Mouse (Mus musculus) cerebellum, adult 18-20 months (tissue): Measurements from ENCODE around the gene Spag7.

ENCODE experiments used
- DNase-seq, 2 experiments: peaks; one replicate each; pipeline ENCODE4 v3.0.0; 2021

Gene Spag7

DNA sequence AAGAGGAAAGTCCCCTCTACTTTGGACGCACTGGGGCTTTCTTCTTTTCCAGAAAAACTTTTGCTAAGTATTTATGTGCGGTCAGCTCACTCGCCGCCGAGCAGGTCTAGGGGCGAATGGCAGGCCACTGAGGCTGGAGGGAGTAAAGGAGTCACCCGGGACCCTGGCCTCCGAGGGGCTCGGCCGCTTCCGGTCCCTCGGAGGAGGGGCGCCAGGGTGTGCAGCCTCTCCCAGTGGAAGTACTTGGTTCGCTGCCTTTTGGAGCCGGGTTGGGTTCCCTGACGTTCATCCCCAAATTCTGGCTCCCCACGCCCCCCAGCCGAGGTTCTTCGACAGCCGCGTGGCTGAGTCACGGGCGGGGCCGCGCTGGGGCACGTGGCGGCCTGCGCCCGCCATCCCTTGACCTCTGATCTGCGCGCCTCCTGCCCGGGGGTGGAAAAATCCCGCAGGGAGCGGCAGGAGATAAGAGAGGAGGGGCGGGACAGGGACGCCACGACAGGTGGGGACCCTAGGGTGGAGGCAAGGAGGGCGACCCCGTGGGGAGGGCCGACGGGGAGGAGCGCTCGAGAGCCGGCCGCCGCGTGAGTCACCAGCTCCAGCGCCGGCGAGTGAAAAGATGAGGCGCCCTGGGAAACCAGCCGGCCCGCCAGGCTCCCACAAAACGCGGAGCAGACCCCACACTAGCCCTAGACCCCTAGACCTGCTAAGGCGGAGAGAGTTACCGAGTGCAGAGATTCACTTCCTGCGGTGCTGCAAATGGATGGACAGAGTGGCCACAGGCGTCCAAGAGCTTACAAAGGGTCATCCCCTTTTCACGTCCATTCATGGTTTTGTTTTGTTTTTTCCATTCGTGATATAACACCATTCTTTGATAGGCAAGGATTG is 13.4 kb downstream of the Spag7 start:
- DNase-seq, result peak; percentile 18 to 49

DNA sequence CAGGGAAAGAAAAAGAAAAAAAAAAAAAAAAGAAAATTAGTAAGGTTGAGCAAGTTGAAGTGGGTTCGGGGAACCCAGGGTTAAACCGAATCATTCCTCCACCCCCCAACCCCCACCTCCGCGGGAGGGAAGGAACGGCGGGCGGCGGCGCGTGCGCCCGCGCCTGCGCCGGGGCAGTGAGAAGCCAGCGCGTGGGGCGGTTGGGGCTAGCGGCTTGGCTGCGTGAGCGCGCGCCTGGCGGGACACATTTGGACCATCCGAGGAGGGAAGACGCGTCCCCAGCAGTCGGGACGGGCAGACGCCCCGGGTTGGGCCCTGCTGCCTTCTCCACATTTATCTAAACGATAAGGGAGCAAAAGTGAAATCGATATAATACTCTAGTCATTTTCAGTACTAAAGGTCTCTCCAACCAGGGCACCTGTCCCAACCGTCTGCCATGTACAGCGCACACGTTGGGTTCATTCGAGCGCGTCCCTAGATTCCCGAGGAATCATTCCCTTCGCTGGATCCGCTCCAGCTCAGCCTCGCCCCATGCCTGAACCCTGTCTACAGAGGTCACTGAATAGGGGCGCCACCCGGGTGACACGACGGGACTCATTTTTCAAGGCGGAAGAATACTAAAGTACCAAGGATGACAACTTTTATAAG is 14.2 kb downstream of the Spag7 start:
- DNase-seq, result peak; percentile 81 to 86

DNA sequence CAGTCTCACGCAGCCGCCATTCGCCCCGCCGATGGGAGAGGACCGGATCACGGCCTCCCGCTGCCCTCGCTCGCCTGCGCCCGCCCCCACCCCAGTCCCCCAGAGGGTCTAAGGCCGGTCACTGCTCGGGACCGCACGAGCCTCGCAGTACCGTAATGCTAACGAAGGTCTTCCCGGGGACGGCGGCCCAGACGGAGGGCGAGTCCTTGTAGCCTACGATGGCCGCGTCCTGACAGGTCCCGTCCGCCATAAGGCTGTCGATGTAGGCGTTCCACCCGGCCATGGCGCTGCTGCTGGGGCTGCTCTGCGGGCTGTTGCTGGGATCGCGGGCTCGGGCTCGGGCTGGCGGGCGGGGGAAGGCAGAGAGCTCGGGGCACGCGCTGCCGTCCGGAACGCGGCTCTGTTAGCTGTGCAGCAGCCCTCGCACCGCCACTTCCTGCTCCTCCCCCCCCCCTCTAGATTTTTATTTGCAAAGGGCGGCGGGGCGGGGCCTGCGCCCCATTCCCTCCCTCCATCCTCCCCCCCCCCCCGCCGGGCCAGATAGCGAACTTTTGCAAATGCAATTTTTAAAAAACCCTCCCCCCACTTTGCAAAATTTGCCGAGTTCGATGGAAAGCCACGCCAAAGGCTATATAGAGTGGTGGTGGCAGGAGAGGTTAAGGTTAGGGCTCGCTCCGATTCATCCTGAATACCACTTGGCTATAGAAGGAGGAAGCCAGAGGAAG is 14.9 kb downstream of the Spag7 start, which contains the start of gene Pfn1:
Pfn1 (minus strand) TSS at position 447 of the 725 bp plus-strand sequence.
- DNase-seq, result peak; percentile 78 to 82

DNA sequence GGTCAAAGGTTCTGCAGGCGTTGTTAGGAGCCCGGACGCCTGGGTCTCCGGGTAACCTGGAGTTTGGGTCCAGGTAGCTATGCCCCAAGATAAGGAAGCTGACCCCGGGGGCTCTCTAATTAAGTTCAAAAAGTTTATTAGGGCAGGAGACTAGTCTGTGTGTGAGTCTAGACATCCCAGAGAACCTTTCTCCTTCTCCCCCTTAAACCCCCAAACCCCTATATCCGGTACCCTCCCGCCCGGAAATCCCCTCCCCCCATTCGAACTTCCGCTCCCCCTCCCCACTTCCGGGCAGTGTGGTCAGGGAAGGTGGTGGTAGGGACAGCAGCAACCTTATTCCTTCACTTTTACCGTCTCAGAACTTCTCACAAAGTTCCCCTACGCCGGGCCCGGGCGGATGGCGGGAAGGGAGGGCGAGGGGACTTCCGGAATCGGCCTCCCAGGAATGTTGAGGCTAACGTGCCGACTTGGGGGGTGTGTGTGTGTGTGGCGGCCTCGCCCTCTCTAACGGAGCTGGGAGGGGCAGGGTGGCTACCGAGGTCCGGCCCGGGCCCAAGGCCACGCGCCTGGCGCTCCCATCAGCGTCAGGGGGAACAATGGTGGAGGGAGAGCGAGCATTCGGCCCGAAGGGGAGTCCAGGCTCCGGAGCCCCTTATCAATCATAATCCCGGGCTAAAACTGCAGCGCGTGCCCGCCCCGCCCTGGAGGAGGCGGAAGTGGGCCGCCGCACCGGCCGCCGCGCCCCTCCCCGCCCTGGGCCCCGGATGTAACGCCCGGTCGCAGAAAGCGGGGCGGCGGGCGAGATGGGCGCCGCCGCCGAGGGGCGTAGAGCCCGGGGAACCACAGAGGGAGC is 15.6 kb downstream of the Spag7 start:
- DNase-seq, result peak; percentile 63 to 80

DNA sequence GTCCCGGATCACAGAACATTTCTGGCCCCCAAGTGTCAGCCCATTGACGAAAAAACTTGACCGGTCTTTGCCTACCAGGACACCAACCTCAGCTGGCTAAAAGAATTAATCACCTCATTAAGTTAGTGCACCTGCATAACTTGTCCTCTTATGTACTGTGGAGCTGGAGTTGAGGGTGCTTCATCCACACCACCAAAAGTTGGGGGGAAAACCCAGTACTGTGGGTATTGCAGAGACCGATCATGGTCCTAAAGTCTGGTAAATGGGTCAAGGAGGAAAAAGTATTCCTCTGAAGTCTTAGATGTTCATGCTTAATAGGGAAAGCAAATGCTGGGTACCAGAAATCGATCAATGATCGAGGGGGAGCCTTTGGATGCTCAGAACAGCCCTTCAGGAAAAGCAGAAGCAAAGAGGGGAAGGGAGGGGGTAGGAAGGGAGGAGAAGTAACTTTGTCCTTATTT is 16.3 kb downstream of the Spag7 start:
- no peak for DNase-seq

DNA sequence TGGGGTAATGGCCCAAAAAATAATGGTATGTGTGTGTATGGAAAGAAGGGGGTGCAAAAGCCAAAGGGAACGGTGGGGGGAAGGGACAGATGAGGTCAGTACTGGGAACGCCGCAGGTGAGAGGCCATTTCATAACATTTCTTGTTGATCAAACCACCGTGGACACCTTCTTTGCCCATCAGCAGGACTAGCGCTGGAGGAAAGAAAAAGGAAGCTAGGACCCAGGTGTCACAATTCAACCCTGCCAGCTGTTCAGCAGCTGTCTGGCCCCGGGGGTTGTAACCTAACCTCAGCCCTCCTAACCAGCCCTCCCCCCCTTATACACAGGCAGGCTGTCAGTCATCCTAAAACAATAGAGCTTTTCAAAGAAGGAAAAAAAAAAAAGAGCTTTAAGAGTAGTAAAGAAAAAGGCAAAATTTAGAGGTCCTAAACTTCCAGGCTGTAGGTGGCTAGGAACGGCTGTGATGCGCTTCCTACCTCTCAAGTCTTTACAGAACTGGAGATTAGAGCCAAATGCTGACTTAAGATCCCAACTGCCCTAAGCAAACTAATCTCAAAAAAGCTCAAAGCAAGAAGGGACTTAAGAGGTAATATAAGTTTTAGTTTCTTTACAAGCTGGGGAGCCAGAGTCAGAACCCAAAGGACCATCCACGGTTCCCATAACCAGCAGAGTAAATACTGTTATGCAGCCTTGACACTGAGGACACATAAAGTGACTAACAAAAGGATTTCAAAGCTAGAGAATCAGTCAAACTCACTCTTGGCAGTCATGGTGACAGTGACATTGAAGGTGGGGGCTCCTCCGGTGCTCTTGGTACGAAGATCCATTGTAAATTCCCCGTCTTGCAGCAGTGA is 17.0 kb downstream of the Spag7 start:
- peak in 1 of 2 experiments; percentile 10 for DNase-seq

DNA sequence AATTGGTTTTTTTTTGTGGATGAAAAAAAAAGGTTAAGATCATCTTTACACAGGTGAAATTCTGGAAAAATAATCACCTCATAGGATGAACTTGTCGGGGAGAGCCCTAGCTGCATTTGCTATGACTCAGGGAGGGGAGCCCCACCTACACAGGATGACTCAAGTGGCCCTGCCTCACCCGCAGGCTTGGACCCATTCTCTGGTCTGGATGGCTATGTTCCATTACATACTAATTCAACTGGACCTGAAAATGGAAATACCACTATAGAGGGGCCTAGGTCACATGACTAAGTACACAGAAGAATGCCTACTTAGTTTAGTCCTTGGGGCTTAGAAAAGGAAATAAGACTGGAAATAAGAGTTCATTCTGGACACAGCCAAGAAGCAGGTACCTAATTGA is 17.8 kb downstream of the Spag7 start:
- DNase-seq, result peak in 1 of 2 experiments; percentile 8

DNA sequence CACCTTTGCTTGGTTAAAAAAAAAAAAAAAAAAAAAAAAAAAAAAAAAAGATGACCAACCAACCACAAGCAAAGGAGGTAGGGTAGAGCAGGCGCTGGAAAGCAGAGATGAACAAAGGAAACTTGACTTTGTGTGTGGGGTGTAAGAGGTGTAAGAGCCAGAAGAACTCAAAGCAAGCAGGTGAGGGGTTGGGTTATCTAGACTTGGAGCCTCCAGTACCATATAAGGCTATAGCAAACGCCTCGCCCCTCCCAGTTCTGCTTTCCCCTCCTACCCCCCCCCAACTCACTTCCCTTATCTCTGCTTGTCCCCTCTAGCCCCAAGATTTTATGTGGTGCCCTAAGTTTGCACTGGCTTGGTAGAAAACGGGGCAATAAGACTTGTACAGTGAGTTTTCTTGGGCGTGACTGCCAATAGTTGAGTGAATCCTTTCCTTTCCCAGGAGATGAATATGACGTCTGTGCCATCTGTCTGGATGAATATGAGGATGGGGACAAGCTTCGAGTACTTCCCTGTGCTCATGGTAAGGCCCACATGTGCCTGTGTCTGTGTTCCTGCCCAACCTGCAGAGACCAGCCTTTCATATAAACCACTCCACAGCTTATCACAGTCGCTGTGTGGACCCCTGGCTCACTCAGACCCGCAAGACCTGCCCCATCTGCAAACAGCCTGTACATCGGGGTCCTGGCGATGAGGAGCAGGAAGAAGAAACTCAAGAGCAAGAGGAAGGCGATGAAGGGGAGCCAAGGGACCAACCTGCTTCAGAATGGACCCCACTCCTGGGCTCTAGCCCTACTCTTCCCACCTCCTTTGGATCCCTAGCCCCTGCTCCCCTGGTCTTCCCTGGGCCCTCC is 18.7 kb downstream of the Spag7 start:
- DNase-seq, result peak in 1 of 2 experiments; percentile 18

DNA sequence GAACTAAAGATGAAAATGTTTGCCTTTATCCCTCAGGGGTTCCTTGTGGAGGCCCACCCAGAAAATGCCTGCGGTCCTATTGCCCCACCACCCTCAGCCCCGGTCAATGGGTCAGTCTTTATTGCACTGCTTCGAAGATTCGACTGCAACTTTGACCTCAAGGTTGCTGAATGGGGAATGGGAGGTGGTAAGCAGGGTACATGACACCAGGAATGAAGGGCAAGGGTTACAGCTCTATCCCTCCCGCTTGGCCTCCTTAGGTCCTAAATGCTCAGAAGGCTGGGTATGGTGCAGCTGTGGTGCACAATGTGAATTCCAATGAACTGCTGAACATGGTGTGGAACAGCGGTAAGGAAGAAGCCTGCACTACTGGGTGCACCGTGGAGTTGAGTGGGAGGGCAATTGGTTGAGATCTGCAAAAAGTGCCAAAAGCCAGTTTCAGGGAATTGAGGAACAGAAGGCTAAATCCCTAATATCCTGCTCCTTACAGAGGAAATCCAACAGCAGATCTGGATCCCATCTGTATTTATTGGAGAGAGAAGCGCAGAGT is 20.0 kb downstream of the Spag7 start:
- peak in 1 of 2 experiments; percentile 6 for DNase-seq

DNA sequence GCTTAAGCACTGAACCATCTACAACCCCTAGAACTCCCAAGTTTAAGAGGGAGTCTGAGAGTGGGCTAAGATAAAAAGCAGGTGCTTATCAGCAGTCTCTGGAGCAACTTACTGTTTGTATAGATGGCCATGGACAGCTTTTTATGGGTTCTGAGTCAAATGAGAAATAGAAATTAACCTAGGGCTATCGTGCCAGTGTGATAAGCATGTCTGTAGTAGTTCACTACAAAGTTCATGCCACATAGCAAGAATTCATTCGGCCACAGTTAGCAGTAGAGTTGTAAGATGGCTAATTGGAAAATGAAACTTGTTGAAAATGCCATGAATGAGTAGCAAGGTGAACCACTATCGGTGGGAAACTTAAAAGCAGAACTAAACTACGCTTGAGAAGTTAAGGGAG is 20.7 kb downstream of the Spag7 start:
- DNase-seq, result no peak

DNA sequence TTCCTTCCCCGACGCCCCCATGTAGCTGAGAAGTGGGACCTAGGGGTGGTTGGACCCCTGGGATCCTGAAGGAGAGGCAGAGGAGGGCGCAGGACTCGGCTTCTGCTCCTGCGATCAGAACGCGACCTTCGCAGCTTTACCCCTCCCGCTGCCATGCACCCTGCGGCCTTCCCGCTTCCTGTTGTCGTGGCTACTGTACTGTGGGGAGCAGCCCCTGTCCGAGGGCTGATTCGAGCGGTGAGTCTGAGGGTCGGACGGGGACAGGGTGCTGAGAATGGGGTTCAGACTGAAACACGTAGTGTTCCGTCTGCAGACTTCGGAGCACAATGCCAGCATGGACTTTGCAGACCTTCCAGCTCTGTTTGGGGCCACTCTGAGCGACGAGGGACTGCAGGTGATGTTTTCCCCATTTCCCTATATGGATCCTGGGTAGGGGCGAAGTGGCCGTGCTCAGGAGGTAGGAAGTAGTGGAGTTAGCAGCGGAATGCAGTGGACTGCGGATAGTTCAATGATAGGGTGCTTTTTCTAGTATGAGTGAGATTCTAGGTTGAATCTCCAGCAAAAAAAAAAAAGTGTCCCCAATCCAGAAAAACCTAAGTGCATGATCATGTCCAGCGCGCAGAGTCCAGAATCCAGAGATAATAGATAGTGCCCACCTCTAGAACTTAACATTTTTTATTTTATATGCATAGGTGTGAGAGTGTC is 21.3 kb downstream of the Spag7 start:
- peak; percentile 36 to 48 for DNase-seq

DNA sequence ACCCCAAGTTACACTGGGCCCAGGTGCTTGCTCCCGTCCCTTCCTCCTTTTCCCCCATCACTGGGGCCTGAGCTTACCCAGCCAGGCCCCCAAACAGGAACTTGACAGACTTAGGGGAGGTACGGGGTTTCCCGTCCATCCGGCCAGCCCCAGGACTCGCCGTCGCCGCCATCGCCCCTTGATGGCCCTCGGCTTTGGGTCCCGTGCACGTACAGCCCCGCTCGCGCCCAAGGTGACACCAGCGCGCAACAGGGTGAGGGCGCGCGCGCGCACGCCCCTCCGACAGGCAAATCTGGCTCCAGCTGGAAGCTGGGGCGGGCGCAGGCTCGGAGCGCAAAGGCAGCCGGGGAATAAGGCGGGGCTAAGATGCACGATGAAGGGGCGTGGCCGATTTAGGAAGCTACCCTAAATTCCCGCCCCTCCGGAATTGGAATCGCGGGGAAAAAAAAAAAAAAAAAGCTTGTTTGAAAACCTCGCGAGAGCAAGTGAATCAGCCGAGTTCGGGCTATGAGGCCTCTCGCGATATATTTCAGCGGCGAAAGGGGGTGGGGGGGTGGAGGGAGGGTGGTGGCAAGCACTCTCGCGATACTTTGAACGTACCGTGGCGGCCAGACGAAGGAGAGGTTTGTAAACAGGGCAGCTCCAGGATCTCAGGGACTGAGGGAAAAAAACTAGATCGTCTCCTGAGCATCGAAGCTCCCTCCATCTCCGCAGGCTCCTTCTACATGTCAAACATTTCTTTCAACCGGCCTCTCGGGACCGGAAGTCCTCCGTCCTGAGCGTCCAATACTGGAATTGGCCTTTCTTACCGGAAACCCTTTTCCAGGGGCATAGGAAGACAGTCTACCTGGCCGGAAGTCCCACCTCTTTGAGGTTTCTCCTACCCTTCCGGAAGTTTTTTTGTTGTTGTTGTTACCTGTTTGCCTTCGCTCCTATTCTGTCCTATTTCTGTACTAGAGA is 22.2 kb downstream of the Spag7 start, which contains the start of the genes Rnf167 and Slc25a11:
Rnf167 (plus strand) TSS at position 545 of the 960 bp plus-strand sequence.
Slc25a11 (minus strand) TSS at position 789 of the 960 bp plus-strand sequence.
- DNase-seq, result peak; percentile 96 to 98

DNA sequence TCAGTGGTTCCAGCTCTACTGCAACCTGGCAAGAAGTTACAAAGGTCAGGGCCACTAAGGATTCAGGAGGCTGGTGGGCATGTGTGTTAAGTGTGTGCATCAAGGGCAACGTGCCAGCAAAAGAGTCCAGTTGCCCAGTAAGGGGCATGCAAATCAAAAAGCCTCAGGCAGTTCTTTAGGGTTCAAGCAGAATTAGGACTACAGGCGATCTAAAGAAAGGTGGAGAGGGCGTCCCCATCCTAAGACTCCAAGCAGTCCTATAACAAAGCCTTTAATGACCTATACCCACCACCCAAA is 23.0 kb downstream of the Spag7 start:
- peak in 1 of 2 experiments; percentile 44 for DNase-seq

DNA sequence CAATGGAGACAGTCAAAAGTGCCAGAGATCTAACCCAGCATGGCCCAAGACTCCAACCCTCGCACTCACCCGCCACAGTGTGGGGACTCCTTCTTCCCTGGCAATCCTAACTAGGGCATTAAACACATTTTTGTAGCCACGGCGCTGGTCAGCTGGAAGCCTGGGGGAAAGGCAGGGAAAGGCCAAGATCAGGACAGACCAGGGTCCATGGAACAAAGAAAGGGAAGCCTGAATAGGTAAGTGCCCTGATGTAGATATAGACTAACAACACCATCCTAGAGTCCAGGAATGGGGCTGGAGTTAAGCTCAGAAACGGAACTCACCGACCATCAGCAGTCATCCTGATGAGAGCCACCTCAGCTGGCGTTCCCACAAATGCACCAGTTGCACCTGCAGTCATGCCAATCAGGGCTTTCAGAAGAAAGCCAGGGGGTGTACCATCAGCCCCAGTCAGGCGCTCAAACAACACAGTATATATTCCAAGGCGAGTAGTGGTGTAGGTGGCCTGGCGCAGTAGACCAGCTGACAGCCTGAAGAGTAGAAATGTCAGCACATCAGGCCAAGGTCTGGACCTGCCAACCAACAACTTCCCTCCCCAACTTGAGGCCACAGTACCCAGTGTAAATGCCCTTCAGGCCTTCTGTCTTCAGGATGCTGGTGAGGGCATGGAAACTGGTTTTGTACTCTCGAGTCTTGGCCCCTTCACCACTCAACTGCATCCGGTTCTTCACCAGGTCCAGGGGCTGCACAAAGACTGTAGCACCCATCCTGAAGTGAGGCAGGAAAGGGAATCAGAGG is 23.6 kb downstream of the Spag7 start:
- peak in 1 of 2 experiments; percentile 20 for DNase-seq

DNA sequence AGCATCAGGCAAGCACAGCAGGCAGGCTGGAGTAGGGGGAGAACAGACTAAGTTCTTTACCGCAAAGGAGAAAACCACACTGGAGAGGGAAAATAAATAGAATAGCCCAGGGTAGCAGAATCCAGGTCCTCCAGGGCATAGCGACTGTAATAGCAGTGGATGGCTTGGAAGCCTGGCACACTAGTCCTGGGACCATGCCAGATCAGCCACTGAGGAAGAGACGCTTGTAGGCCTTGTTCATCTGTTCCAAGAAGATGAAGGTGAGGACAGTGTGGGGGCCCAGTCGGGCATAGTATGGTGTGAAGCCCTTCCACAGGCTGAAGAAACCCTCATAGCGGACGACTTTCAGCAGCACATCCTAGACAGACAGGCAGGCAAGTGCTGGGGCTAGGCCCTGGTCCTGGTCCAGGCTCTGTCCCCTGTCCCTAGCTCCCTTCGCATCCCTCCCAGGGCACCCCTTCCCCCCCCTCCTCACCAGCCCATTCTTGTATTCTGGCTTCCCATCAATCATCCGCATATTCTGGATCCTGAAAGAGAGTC is 24.6 kb downstream of the Spag7 start:
- peak in 1 of 2 experiments; percentile 40 for DNase-seq

DNA sequence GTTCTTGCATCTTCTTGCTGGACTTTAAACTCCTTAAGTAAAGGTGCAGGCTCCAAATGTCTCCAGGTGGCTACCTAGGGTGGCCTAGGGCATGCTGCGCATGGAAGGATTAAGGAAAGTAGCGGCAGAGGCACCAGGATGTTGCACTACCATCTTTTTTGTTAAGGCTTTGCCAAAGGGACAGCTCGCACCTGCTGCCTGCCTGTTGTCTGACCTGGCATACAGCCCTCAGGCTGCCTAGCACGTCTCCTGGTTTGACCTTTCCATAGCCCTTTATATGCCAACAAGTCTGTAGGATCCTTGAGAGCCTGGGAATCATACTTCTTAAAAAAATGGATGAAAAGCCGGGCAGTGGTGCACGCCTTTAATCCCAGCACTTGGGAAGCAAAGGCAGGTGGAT is 26.2 kb downstream of the Spag7 start:
- peak in 1 of 2 experiments; percentile 13 for DNase-seq

DNA sequence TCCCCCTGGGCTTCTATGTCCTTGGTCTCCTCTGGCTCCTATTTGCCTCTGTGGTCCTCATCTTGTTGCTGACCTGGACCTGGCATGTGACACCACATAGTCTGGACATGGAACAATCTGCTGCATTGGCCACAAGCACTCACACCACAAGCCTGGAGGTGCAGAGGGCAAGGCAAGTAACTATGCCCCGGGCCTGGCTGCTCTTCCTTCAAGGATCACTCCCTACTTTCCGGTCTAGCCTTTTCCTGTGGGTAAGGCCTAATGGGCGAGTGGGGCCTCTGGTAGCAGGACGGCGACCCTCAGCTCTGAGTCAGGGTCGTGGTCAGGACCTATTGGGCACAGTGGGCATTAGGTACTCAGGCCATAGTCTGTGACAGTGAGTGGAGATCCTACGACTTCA is 28.0 kb downstream of the Spag7 start:
- DNase-seq, result no peak
